Mouse (Mus musculus) E14TG2a.4 (cell line): ENCODE data around the gene Abhd14b.

Experiments
- CTCF ChIP-seq: conservative IDR thresholded peaks from 2 replicates; pipeline ENCODE4 v1.5.1; 2014; ENCODE audit warnings: low read length
- NANOG ChIP-seq: IDR thresholded peaks from 2 replicates; pipeline ENCODE4 v1.6.1; 2014; ENCODE audit warnings: borderline replicate concordance, low read length, mixed read lengths
- POU5F1 ChIP-seq: IDR thresholded peaks from 2 replicates; pipeline ENCODE4 v1.6.1; 2014; ENCODE audit warnings: low read length, borderline replicate concordance

- TF ChIP-seq CTCF (no peak), POU5F1 (no peak), NANOG (no peak)
Measured at GRCm38 (mm10) chr9:106457920-106458319, 10.7 kb downstream of the Abhd14b start.
